Mouse (Mus musculus) heart, adult 2 months (tissue): ENCODE results near the gene Bpi. TPM values are rescaled to one million over a fixed set of nuclear protein-coding genes. Genes with fewer than 3 reads are reported as not detected.

Source experiments
- DNase-seq, 2 experiments: peaks; one replicate each; pipeline ENCODE4 v3.0.0; 2021
- H3K27ac ChIP-seq: fragments of 200-600 bp; 2 replicates; pipeline ENCODE4 v1.8.1; 2022
- H3K27me3 ChIP-seq: fragments of 200-500 bp; 2 replicates; pipeline ENCODE4 v1.6.1; 2012; ENCODE audit warnings: mild to moderate bottlenecking, low read length, inconsistent platforms, mixed read lengths; ENCODE audit not compliant: control insufficient read depth, insufficient read depth
- H3K36me3 ChIP-seq: fragments of 200-500 bp; 2 replicates; pipeline ENCODE4 v1.6.1; 2012; ENCODE audit warnings: low read length, inconsistent platforms; ENCODE audit not compliant: control insufficient read depth, insufficient read depth
- H3K4me1 ChIP-seq: fragments of 200-500 bp; 2 replicates; pipeline ENCODE4 v1.6.1; 2011; ENCODE audit warnings: low read length; ENCODE audit not compliant: control insufficient read depth, insufficient read depth
- H3K4me3 ChIP-seq: fragments of 200-600 bp; 2 replicates; pipeline ENCODE4 v1.8.1; 2022
- H3K79me2 ChIP-seq: fragments of 200-500 bp; replicated peaks from 2 replicates; pipeline ENCODE4 v1.6.1; 2012; ENCODE audit warnings: mild to moderate bottlenecking, inconsistent platforms, low read length, moderate library complexity, mixed read lengths; ENCODE audit not compliant: control insufficient read depth, insufficient read depth
- H3K9ac ChIP-seq: fragments of 200-500 bp; 2 replicates; pipeline ENCODE4 v1.6.1; 2012; ENCODE audit warnings: low read depth, mild to moderate bottlenecking, control low read depth, inconsistent platforms, low read length, mixed read lengths
- CTCF ChIP-seq: fragments of 200-600 bp; IDR thresholded peaks from 2 replicates; pipeline ENCODE4 v1.8.1; 2022; ENCODE audit warnings: antibody characterized with exemption, mild to moderate bottlenecking, moderate library complexity
- EP300 ChIP-seq: fragments of 200-500 bp; IDR thresholded peaks from 2 replicates; pipeline ENCODE4 v1.6.1; 2011; ENCODE audit warnings: low read depth, low read length, control low read depth; ENCODE audit not compliant: insufficient read depth
- POLR2A ChIP-seq: fragments of 200-500 bp; IDR thresholded peaks from 2 replicates; pipeline ENCODE4 v1.6.1; 2011; ENCODE audit warnings: mild to moderate bottlenecking, low read depth, low read length, control low read depth; ENCODE audit not compliant: insufficient read depth
- WGBS: fragments of 180-500 bp; shearing (Covaris S2); methylation state at CpG from one replicate; pipeline ENCODE4 v1.1.7; 2018; 5-methylcytosine and 5-hydroxymethylcytosine counted together
- intact Hi-C: fragments of 180-260 bp; cut with DNase I; formaldehyde crosslinking; loops from one replicate; pipeline ENCODE4 v1.15.1; 2025
- long read RNA-seq: library from polyadenylated mRNA; stranded (forward); transcript quantifications from one replicate; pipeline ENCODE4 v2.0.0, GENCODE M21; 2021
- polyA plus RNA-seq: library from polyadenylated mRNA; depleted of rRNA; stranded (reverse); fragments of >200 nt; gene quantifications from 2 replicates; pipeline ENCODE4 v1.2.3, GENCODE M21; 2012; rRNA removed
- total RNA-seq, 2 experiments: library from RNA; stranded (reverse); gene quantifications; 2 replicates each; pipeline ENCODE4 v1.2.3; 2021

The Bpi gene
- total RNA-seq (under 1 TPM in 1 of 2 experiments, not detected in 1; 0.13 TPM), polyA plus RNA-seq (not detected in 2 replicates)
- long read RNA-seq = 0 reads

DNA sequence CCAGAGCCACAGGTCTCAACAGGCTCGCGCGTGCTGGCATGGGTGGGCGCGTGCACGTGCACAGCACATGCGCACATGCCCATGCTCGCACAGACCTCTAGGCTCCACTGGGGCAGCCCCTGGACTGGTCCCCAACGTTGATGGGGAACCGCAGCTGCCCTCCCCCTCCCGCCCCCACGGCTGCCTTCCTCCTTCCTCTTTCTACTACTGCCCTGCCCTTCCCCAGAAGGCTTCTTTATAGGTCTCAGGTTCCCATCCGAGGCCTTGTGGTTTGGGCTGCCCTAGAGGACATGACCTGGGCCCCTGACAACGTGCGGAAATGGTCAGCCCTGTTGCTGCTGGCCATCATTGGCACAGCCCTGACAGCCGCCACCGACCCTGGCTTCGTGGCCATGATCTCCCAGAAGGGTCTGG lies at the start of gene Bpi:
Gene Bpi, plus strand, starts transcription at position 90 of the 414 bp plus-strand sequence.
- H3K79me2 ChIP-seq = no peaks in the 10 kb centered on the region
- no peak within 1 kb of the TSS for H3K4me3 ChIP-seq
- no peak within 1 kb of the TSS for H3K9ac ChIP-seq
- TF ChIP-seq EP300 (no peak), CTCF (no peak), POLR2A (no peak)
- H3K4me1 ChIP-seq = 0 out of 2 replicates have a peak, but pooled peaks cover 1% of the 10 kb centered on the region
- H3K36me3 ChIP-seq = no peaks in the 10 kb centered on the region
- no peak within 1 kb of the TSS; the same call in 1 of the 2 replicates for H3K27ac ChIP-seq
- intact Hi-C loops = loop anchor here (2.0 kb wide), 1 partner anchor 49 kb away; no protein-coding TSS in a partner anchor
- no peaks in the 10 kb centered on the region for H3K27me3 ChIP-seq
- no peak for DNase-seq
- WGBS = 70% methylated on average over 18 of the region's 18 CpGs

DNA sequence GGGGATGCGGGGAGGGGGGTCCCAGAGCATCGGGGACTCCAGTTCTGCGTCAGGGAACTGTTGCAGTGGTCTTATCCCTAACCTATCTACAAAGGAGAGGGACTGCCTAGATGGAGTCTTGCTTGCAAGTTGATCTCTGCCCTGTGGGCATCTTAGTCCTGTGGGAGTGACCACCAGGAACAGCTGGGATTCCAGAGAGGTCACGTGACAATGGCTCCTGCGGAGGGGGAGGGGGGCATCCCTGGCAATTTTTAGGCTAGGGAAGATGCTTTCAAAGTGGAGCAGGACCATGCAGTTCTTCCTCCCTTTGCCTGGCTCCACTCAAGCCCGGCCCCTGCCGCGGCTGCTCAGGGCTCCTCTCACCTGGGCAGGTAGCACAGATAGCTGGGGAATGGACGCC lies 48.1 kb upstream of the Bpi start:
- no peaks in the 10 kb centered on the region for H3K27me3 ChIP-seq
- H3K4me3 ChIP-seq = no peak overlapping the region
- no peak for DNase-seq
- H3K79me2 ChIP-seq = no peaks in the 10 kb centered on the region
- H3K27ac ChIP-seq = no peak overlapping the region
- WGBS = 58% methylated on average over 9 of the region's 9 CpGs
- H3K4me1 ChIP-seq = peaks cover 1% of the 10 kb centered on the region; the same call in 1 of the 2 replicates
- TF ChIP-seq CTCF (no peak), EP300 (no peak), POLR2A (no peak)
- H3K9ac ChIP-seq = no peak overlapping the region
- intact Hi-C loops = loop anchor here (2.0 to 10.0 kb wide), 2 partner anchors 49 to 575 kb away; partner anchors contain the start of gene Bpi
- H3K36me3 ChIP-seq = no peaks in the 10 kb centered on the region

DNA sequence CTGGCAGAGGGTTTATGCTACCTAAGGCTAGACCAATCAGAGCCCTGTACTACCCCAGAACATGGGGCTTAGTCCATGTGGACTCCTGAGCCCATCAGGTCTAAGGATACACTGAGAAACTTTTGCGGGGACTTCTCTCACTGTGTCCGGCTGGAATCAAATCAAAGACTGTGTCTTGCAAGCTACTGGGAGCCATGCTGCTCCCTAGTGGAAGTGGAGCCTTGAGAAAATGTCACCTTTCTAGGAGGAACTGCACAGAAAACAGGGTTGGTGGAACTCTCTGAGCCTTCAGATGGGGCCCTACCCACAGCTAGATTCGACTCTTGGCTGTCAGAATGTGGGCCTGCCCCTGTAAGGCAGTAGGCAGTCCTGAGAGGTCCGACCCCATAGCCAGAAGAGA lies 47.4 kb upstream of the Bpi start:
- no peak overlapping the region for H3K9ac ChIP-seq
- intact Hi-C loops = no loop called here
- no peaks in the 10 kb centered on the region for H3K79me2 ChIP-seq
- H3K36me3 ChIP-seq = no peaks in the 10 kb centered on the region
- H3K4me3 ChIP-seq = no peak overlapping the region
- peaks cover 4% of the 10 kb centered on the region; the same call in 1 of the 2 replicates for H3K4me1 ChIP-seq
- no peak overlapping the region for H3K27ac ChIP-seq
- 42% methylated on average over 4 of the region's 4 CpGs for WGBS
- no peak for DNase-seq
- TF ChIP-seq POLR2A (no peak), EP300 (no peak), CTCF (peak; percentile 59)
- no peaks in the 10 kb centered on the region for H3K27me3 ChIP-seq

DNA sequence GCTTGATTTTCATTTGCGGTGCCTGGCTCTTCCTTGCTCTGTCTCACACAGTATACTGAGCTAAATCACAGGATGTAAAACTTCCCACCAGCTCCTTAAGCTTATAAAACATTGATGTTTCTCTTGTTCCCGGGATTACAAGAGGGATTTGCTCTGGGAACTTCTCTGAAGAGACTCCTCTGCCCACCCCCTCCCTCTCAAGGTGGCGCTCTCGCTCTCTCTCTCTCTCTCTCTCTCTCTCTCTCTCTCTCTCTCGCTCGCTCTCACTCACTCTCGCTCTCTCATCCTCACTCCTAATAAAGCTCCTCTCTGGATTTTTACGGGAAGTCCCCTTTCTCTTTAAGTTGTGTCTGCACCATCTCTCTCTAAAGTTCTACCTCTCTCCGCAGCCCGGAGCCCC lies 46.9 kb upstream of the Bpi start:
- no peak overlapping the region for H3K27ac ChIP-seq
- no peaks in the 10 kb centered on the region for H3K79me2 ChIP-seq
- peaks cover 4% of the 10 kb centered on the region; the same call in 1 of the 2 replicates for H3K4me1 ChIP-seq
- no peaks in the 10 kb centered on the region for H3K27me3 ChIP-seq
- DNase-seq = no peak
- 43% methylated on average over 10 of the region's 10 CpGs for WGBS
- TF ChIP-seq EP300 = no peak
- TF ChIP-seq CTCF = no peak
- TF ChIP-seq POLR2A = no peak
- no peak overlapping the region for H3K9ac ChIP-seq
- no peaks in the 10 kb centered on the region for H3K36me3 ChIP-seq
- intact Hi-C loops = no loop called here
- H3K4me3 ChIP-seq = no peak overlapping the region

DNA sequence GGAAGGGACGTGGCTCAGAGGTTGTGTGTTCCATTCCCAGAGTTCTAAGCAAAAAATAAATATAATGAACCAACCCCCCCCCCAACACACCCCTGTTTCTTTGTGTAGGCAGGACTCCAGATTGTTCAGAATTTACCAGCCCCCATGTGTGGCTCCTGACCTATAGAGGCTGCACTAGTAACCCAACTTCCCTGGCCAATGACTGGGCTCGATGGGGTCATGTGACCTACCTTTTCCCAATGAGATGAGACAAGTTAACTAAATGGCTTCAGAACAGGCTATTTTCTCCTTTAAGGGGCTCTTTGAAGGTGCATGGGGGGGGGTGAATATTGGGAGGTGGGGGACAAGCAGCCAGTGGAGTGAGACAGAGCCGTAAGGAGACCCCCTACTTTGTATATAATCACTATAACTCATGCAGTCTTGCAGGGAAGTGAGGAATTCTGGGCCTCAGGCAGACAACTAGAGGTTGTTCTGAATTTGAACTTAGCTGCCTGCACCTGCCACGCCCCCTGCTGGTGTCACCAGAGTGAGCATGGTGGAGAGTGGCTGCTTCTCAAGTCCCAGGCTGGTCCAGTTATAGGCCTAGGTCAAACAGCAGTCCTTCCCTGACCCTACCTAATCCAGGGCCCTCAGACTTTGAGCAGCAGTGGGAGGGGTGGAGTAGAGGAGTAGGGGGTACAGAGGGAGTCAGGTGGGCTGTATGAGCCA lies 46.0 kb upstream of the Bpi start:
- TF ChIP-seq POLR2A (no peak), CTCF (peak; percentile 46), EP300 (no peak)
- Histone ChIP-seq H3K4me3 (no peak overlapping the region), H3K79me2 (no peaks in the 10 kb centered on the region), H3K4me1 (peaks cover 4% of the 10 kb centered on the region; the same call in 1 of the 2 replicates), H3K36me3 (no peaks in the 10 kb centered on the region), H3K9ac (no peak overlapping the region), H3K27me3 (no peaks in the 10 kb centered on the region), H3K27ac (no peak overlapping the region)
- DNase-seq = no peak
- 76% methylated on average over 4 of the region's 4 CpGs for WGBS
- intact Hi-C loops = no loop called here

DNA sequence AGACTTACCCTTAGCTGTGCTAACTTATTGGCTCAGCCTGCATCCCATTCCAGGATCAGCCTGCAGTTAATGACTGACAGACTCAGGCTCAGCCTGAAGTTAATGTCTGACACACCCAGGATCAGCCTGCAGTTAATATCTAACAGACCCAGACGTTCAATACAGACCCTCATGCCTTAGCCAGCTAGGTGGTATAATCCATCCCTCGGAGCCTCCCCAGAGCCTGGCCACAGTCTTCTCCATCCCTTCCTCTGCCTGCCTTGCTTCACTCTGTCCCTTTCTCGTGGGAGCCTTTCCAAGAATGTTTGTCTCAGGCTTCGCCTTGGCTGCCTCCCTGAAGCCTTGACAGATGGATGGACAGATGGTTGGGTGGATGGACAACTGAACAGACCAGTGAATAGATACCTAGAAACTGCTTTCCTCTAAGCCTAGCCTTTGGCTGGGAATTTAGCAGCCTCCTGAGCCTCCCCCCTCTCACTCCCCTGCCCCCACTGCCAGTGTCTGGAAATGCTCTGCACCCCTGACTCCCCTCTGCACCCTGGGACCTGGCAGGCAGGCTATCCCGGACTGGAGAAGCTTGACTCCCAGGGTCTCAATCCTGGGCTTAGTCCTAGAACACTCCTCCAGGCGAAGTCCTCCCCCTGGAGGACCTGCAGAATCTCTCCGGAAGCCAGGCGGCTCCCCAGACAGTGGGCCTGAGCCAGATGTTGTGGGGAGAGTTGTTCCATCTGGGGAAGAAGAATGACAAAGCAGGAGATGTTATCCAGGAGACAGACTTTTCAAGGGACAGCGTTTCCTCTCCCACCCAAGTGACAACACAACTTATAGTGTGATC lies 42.4 kb upstream of the Bpi start:
- WGBS = 47% methylated on average over 9 of the region's 9 CpGs
- no peak overlapping the region for H3K4me3 ChIP-seq
- peak overlapping the region; percentile 61; the same call in 1 of the 2 replicates for H3K27ac ChIP-seq
- no peak overlapping the region for H3K9ac ChIP-seq
- no peaks in the 10 kb centered on the region for H3K36me3 ChIP-seq
- peaks cover 2% of the 10 kb centered on the region; the same call in 1 of the 2 replicates for H3K4me1 ChIP-seq
- intact Hi-C loops = no loop called here
- TF ChIP-seq EP300 = no peak
- no peak for TF ChIP-seq POLR2A
- peak; percentile 33 for TF ChIP-seq CTCF
- DNase-seq = peak; percentile 65 to 76
- no peaks in the 10 kb centered on the region for H3K27me3 ChIP-seq
- H3K79me2 ChIP-seq = no peaks in the 10 kb centered on the region
